Mouse (Mus musculus) CH12.LX (cell line): Measurements from ENCODE around the gene Fggy. TPM values are rescaled to one million over a fixed set of nuclear protein-coding genes. Genes with fewer than 3 reads are reported as not detected.

ENCODE experiments used
- DNase-seq: peaks from one replicate; pipeline ENCODE4 v3.0.0-alpha.2; 2013; ENCODE audit errors: extremely low read depth
- H3K27ac ChIP-seq: 2 replicates; pipeline ENCODE4 v1.5.1; 2012; ENCODE audit warnings: low read depth, mild to moderate bottlenecking, control low read depth, moderate library complexity; ENCODE audit not compliant: insufficient read depth
- H3K27me3 ChIP-seq: replicated peaks from 2 replicates; pipeline ENCODE3; 2012; ENCODE audit warnings: inconsistent platforms
- H3K36me3 ChIP-seq, 2 experiments: replicated peaks in 1 of 2; 2 replicates each; pipeline versions ENCODE3 to v1.6.1; 2012; ENCODE audit warnings: inconsistent platforms in 1 of 2, low read length in 1 of 2, mild to moderate bottlenecking in 1 of 2, mixed read lengths in 1 of 2, moderate library complexity in 1 of 2; ENCODE audit not compliant: control insufficient read depth in 1 of 2, insufficient read depth in 1 of 2
- H3K4me1 ChIP-seq, 2 experiments: 2 replicates each; pipeline ENCODE4 v1.6.1; 2012; ENCODE audit warnings: inconsistent platforms in 1 of 2, moderate library complexity in 1 of 2; ENCODE audit not compliant: insufficient read depth in 2 of 2, control insufficient read depth in 1 of 2
- H3K4me2 ChIP-seq: 2 replicates; pipeline ENCODE4 v1.6.1; 2012; ENCODE audit warnings: low read depth, mild to moderate bottlenecking, control low read depth; ENCODE audit not compliant: poor library complexity, insufficient read depth, severe bottlenecking
- H3K4me3 ChIP-seq, 3 experiments: fragments of 150-350 bp in 1 of 3; sonication (generic) in 1 of 3; replicated peaks in 1 of 3; 2 replicates each; pipeline versions ENCODE3 to v1.5.1; 2011 to 2012; ENCODE audit warnings: low read depth in 2 of 3, low read length in 2 of 3, mild to moderate bottlenecking in 2 of 3, moderate library complexity in 2 of 3, control low read depth in 1 of 3, improper control_type of control experiment in 1 of 3, inconsistent platforms in 1 of 3, mixed read lengths in 1 of 3; ENCODE audit not compliant: poor library complexity in 1 of 3
- H3K79me2 ChIP-seq: replicated peaks from 2 replicates; pipeline ENCODE4 v1.6.1; 2012; ENCODE audit warnings: mild to moderate bottlenecking, moderate library complexity; ENCODE audit not compliant: control insufficient read depth, poor library complexity, insufficient read depth, severe bottlenecking; ENCODE audit errors: extremely low read depth
- H3K9ac ChIP-seq: 2 replicates; pipeline ENCODE4 v1.6.1; 2012; ENCODE audit warnings: low read depth, mild to moderate bottlenecking, control low read depth, moderate library complexity; ENCODE audit not compliant: insufficient read depth
- H3K9me3 ChIP-seq: replicated peaks from 2 replicates; pipeline ENCODE3; 2012; ENCODE audit warnings: low read length, inconsistent platforms, mixed read lengths
- CTCF ChIP-seq, 2 experiments: IDR thresholded peaks in 1 of 2; conservative IDR thresholded peaks in 1 of 2; 2 replicates each; pipeline ENCODE4 v1.5.1; 2011 to 2012; ENCODE audit warnings: low read depth in 2 of 2, low read length in 2 of 2, improper control_type of control experiment in 1 of 2, inconsistent platforms in 1 of 2, mild to moderate bottlenecking in 1 of 2, moderate library complexity in 1 of 2
- E2F4 ChIP-seq: IDR thresholded peaks from 2 replicates; pipeline ENCODE4 v1.6.1; 2011; ENCODE audit warnings: low read depth, low read length, improper control_type of control experiment; ENCODE audit not compliant: insufficient replicate concordance
- MXI1 ChIP-seq: IDR thresholded peaks from 2 replicates; pipeline ENCODE4 v1.6.1; 2011; ENCODE audit warnings: mild to moderate bottlenecking, low read depth, low read length, improper control_type of control experiment
- NRF1 ChIP-seq: IDR thresholded peaks from 2 replicates; pipeline ENCODE4 v1.6.1; 2014; ENCODE audit warnings: low read depth, mild to moderate bottlenecking, inconsistent platforms, low read length, improper control_type of control experiment, moderate library complexity
- POLR2A ChIP-seq: IDR thresholded peaks from 2 replicates; pipeline ENCODE4 v1.6.1; 2011; ENCODE audit warnings: low read depth, mild to moderate bottlenecking, improper control_type of control experiment, low read length
- POLR2AphosphoS2 ChIP-seq: IDR thresholded peaks from 2 replicates; pipeline ENCODE4 v1.6.1; 2011; ENCODE audit warnings: low read depth, low read length, improper control_type of control experiment
- SMC3 ChIP-seq: IDR thresholded peaks from 2 replicates; pipeline ENCODE4 v1.6.1; 2011; ENCODE audit warnings: low read depth, low read length, improper control_type of control experiment
- TBP ChIP-seq: conservative IDR thresholded peaks from 2 replicates; pipeline ENCODE4 v1.6.1; 2011; ENCODE audit warnings: low read depth, low read length, improper control_type of control experiment
- USF2 ChIP-seq: conservative IDR thresholded peaks from 2 replicates; pipeline ENCODE4 v1.6.1; 2011; ENCODE audit warnings: low read depth, low read length, improper control_type of control experiment
- ZKSCAN1 ChIP-seq: IDR thresholded peaks from 2 replicates; pipeline ENCODE4 v1.6.1; 2012; ENCODE audit warnings: low read depth, inconsistent platforms, low read length, improper control_type of control experiment, borderline replicate concordance
- dilution Hi-C: fragments of 300-500 bp; cut with MboI; formaldehyde crosslinking; loops from 2 replicates; pipeline ENCODE4 v1.14.3; 2020; ENCODE audit warnings: low sequenced_read_pairs; ENCODE audit not compliant: extremely low pct_unique_long_range_greater_than_20kb, extremely low pct_ligation_motif_present
- in situ Hi-C: fragments of 300-500 bp; cut with MboI; formaldehyde crosslinking; loops from 3 replicates; pipeline ENCODE4 v1.14.3; 2019; ENCODE audit warnings: low sequenced_read_pairs, low pct_ligation_motif_present, low pct_unique_long_range_greater_than_20kb, mixed read lengths
- polyA plus RNA-seq: library from polyadenylated mRNA; unstranded; fragments of >175 nt; gene quantifications from 2 replicates; pipeline ENCODE4 v1.2.1, GENCODE M21; 2012; ENCODE audit warnings: low read depth; ENCODE audit not compliant: insufficient read length
- total RNA-seq, 2 experiments: library from RNA; depleted of rRNA; stranded (reverse); fragments of 300-350 nt in 1 of 2; fragments of >200 nt in 1 of 2; gene quantifications; 2 replicates each; pipeline ENCODE4 v1.2.3; 2012 to 2014

Gene Fggy
- total and polyA plus RNA-seq, 3 experiments: 6.2 to 7.5 (median 6.9) TPM

- Histone ChIP-seq H3K27ac (no peak within 1 kb of the TSS), H3K9ac (no peak within 1 kb of the TSS), H3K79me2 (no peaks in the 10 kb centered on the region), H3K4me2 (no peak within 1 kb of the TSS), H3K4me3 (no peak within 1 kb of the TSS), H3K27me3 (no peaks in the 10 kb centered on the region), H3K4me1 (no peaks in the 10 kb centered on the region), H3K36me3 (no peaks in the 10 kb centered on the region), H3K9me3 (peaks cover 7% of the 10 kb centered on the region)
- no peak for TF ChIP-seq SMC3
- TF ChIP-seq TBP: no peak
- no peak for TF ChIP-seq MXI1
- no peak for TF ChIP-seq USF2
- no peak for TF ChIP-seq POLR2AphosphoS2
- TF ChIP-seq NRF1: no peak
- TF ChIP-seq POLR2A: no peak
- no peak for TF ChIP-seq ZKSCAN1
- TF ChIP-seq E2F4: no peak
- TF ChIP-seq CTCF (conservative IDR thresholded peaks at IDR 0.05 in 1 of 2, IDR thresholded peaks at IDR 0.05 in 1 of 2; ENCODE audit: low read depth in 2 of 2, low read length in 2 of 2): no peak
- dilution Hi-C loops (no loop called here), in situ Hi-C loops (no loop called here)
- DNase-seq: no peak
These were observed 409.8 kb downstream of the Fggy start, which contains the start of gene Hook1 for GRCm38 (mm10) chr4:95966928-95967724. Hook1 (plus strand) TSS chr4:95967240.
